Mouse (Mus musculus) lung, postnatal 0 days (tissue): ENCODE results near the gene St6galnac5.

Experiments used
- CTCF ChIP-seq: IDR thresholded peaks from 2 replicates; pipeline ENCODE4 v1.5.1; 2016; ENCODE audit warnings: antibody characterized with exemption, mild to moderate bottlenecking
- EP300 ChIP-seq: IDR thresholded peaks from 2 replicates; pipeline ENCODE4 v1.6.1; 2016; ENCODE audit warnings: antibody characterized with exemption, mild to moderate bottlenecking, control low read depth

- no peak for TF ChIP-seq CTCF
- no peak for TF ChIP-seq EP300
Observed at GRCm38 (mm10) chr3:152933737-152934136, 48.3 kb downstream of the St6galnac5 start.
